Mouse (Mus musculus) midbrain, embryonic 14.5 days (tissue): ENCODE measurements around the gene Mrpl45. TPM values are rescaled to one million over a fixed set of nuclear protein-coding genes. Genes with fewer than 3 reads are reported as not detected.
A peak's percentile ranks its signal among the peaks of the same experiment; 100 is the strongest.

Source experiments
- ATAC-seq: fragments of 200-750 bp; cut with Nextera tagmentation; 2 replicates; pipeline ENCODE4 v1.8.0; 2017; ENCODE audit warnings: moderate number of reproducible peaks, moderate library complexity; ENCODE audit not compliant: low FRiP score, low TSS enrichment
- DNase-seq: peaks from one replicate; pipeline ENCODE4 v3.0.0-alpha.2; 2015
- H3K27ac ChIP-seq: fragments of 300-500 bp; sonication (generic); replicated peaks from 2 replicates; pipeline ENCODE4 v1.5.1; 2014; ENCODE audit warnings: mild to moderate bottlenecking, low read depth, low read length, moderate library complexity
- H3K27me3 ChIP-seq: fragments of 300-500 bp; sonication (generic); 2 replicates; pipeline ENCODE4 v1.6.1; 2014; ENCODE audit warnings: low read length, control low read depth, mixed read lengths; ENCODE audit not compliant: control insufficient read depth, insufficient read depth
- H3K36me3 ChIP-seq: fragments of 300-500 bp; sonication (generic); 2 replicates; pipeline ENCODE4 v1.6.1; 2014; ENCODE audit warnings: low read length, control low read depth; ENCODE audit not compliant: control insufficient read depth, insufficient read depth
- H3K4me1 ChIP-seq: fragments of 300-500 bp; sonication (generic); 2 replicates; pipeline ENCODE4 v1.6.1; 2014; ENCODE audit warnings: mild to moderate bottlenecking, antibody characterized with exemption, low read length, control low read depth; ENCODE audit not compliant: control insufficient read depth, insufficient read depth
- H3K4me2 ChIP-seq: fragments of 300-500 bp; sonication (generic); 2 replicates; pipeline ENCODE4 v1.6.1; 2014; ENCODE audit warnings: mild to moderate bottlenecking, low read length, moderate library complexity
- H3K4me3 ChIP-seq: fragments of 300-500 bp; sonication (generic); replicated peaks from 2 replicates; pipeline ENCODE4 v1.5.1; 2014; ENCODE audit warnings: low read depth, low read length
- H3K9ac ChIP-seq: fragments of 300-500 bp; sonication (generic); replicated peaks from 2 replicates; pipeline ENCODE4 v1.6.1; 2014; ENCODE audit warnings: mild to moderate bottlenecking, low read length, moderate library complexity
- H3K9me3 ChIP-seq: fragments of 300-500 bp; sonication (generic); 2 replicates; pipeline ENCODE4 v1.6.1; 2016; ENCODE audit warnings: low read length, control low read depth, mixed read lengths; ENCODE audit not compliant: control insufficient read depth
- WGBS: fragments of 180-500 bp; shearing (Covaris S2); extraction: QIAGEN DNeasy Blood & Tissue Kit; methylation state at CpG from one replicate; pipeline ENCODE4 v1.1.7; 2014; 5-methylcytosine and 5-hydroxymethylcytosine counted together
- polyA plus RNA-seq: library from polyadenylated mRNA; unstranded; fragments of >200 nt; fragmentation: Nextera tagmentation; extraction: Ambion mirVana; gene quantifications from 2 replicates; pipeline ENCODE4 v1.2.1, GENCODE M21; 2014

Gene Mrpl45
- polyA plus RNA-seq, 1 experiment from 2014 or later: 39.4 TPM

GRCm38 (mm10) chr11:97334400-97334799 lies 18.9 kb downstream of the Mrpl45 start:
- Histone ChIP-seq H3K4me2 (no peak overlapping the region), H3K27me3 (no peaks in the 10 kb centered on the region), H3K4me3 (no peak overlapping the region), H3K36me3 (peaks cover 11% of the 10 kb centered on the region), H3K9me3 (no peaks in the 10 kb centered on the region), H3K9ac (no peak overlapping the region), H3K27ac (no peak overlapping the region), H3K4me1 (no peaks in the 10 kb centered on the region)
- 83% methylated on average over 9 of the region's 9 CpGs for WGBS
- no peak for DNase-seq
- ATAC-seq: no peak

- no peaks in the 10 kb centered on the region for H3K9me3 ChIP-seq
- H3K4me2 ChIP-seq: no peak overlapping the region
- DNase-seq (no peak), ATAC-seq (no peak)
- 56% methylated on average over 6 of the region's 6 CpGs for WGBS
- no peaks in the 10 kb centered on the region for H3K4me1 ChIP-seq
- no peak overlapping the region for H3K4me3 ChIP-seq
- H3K36me3 ChIP-seq: 0 out of 2 replicates have a peak, but pooled peaks cover 3% of the 10 kb centered on the region
- no peak overlapping the region; the same call in 1 of the 2 replicates for H3K9ac ChIP-seq
- H3K27ac ChIP-seq: no peak overlapping the region
- H3K27me3 ChIP-seq: no peaks in the 10 kb centered on the region
These were observed 20.7 kb downstream of the Mrpl45 start for GRCm38 (mm10) chr11:97336238-97336637.

GRCm38 (mm10) chr11:97336751-97337345 lies 21.3 kb downstream of the Mrpl45 start:
- Histone ChIP-seq H3K27me3 (no peaks in the 10 kb centered on the region), H3K9ac (no peak overlapping the region), H3K4me3 (no peak overlapping the region), H3K4me2 (no peak overlapping the region), H3K9me3 (no peaks in the 10 kb centered on the region), H3K36me3 (no peaks in the 10 kb centered on the region), H3K27ac (no peak overlapping the region), H3K4me1 (no peaks in the 10 kb centered on the region)
- WGBS: 72% methylated on average over 14 of the region's 14 CpGs
- DNase-seq (no peak), ATAC-seq (no peak)

GRCm38 (mm10) chr11:97337363-97337762 lies 21.8 kb downstream of the Mrpl45 start:
- Histone ChIP-seq H3K27ac (no peak overlapping the region), H3K4me2 (no peak overlapping the region), H3K36me3 (no peaks in the 10 kb centered on the region), H3K9me3 (no peaks in the 10 kb centered on the region), H3K27me3 (no peaks in the 10 kb centered on the region), H3K9ac (no peak overlapping the region), H3K4me3 (no peak overlapping the region), H3K4me1 (no peaks in the 10 kb centered on the region)
- DNase-seq: no peak
- 87% methylated on average over 12 of the region's 12 CpGs for WGBS
- ATAC-seq: no peak

GRCm38 (mm10) chr11:97338302-97338976 lies 22.9 kb downstream of the Mrpl45 start:
- Histone ChIP-seq H3K9ac (no peak overlapping the region), H3K27ac (no peak overlapping the region), H3K9me3 (no peaks in the 10 kb centered on the region)

GRCm38 (mm10) chr11:97338977-97339315 lies 23.4 kb downstream of the Mrpl45 start:
- no peak overlapping the region for H3K9ac ChIP-seq
- no peaks in the 10 kb centered on the region for H3K4me1 ChIP-seq
- ATAC-seq (no peak), DNase-seq (peak; percentile 72)
- H3K4me3 ChIP-seq: no peak overlapping the region
- no peaks in the 10 kb centered on the region for H3K27me3 ChIP-seq
- H3K9me3 ChIP-seq: no peaks in the 10 kb centered on the region
- H3K36me3 ChIP-seq: no peaks in the 10 kb centered on the region
- whole genome bisulfite sequencing: 46% methylated on average over 17 of the region's 17 CpGs
- H3K27ac ChIP-seq: no peak overlapping the region
- H3K4me2 ChIP-seq: no peak overlapping the region; the same call in 1 of the 2 replicates

More at GRCm38 (mm10) chr11:97338302-97338976, 22.9 kb downstream of the Mrpl45 start:
- H3K4me1 ChIP-seq: no peaks in the 10 kb centered on the region
- 61% methylated on average over 21 of the region's 21 CpGs for WGBS
- no peaks in the 10 kb centered on the region for H3K27me3 ChIP-seq
- H3K4me2 ChIP-seq: no peak overlapping the region; the same call in 1 of the 2 replicates
- no peak overlapping the region for H3K4me3 ChIP-seq
- no peak for DNase-seq
- no peaks in the 10 kb centered on the region for H3K36me3 ChIP-seq
- no peak for ATAC-seq

GRCm38 (mm10) chr11:97343175-97343574 lies 27.7 kb downstream of the Mrpl45 start:
- Histone ChIP-seq H3K9ac (no peak overlapping the region), H3K9me3 (no peaks in the 10 kb centered on the region), H3K4me3 (no peak overlapping the region), H3K4me2 (no peak overlapping the region), H3K36me3 (no peaks in the 10 kb centered on the region), H3K27me3 (no peaks in the 10 kb centered on the region), H3K27ac (no peak overlapping the region), H3K4me1 (no peaks in the 10 kb centered on the region)
- WGBS: 43% methylated on average over 8 of the region's 8 CpGs
- no peak for ATAC-seq
- DNase-seq: no peak

- no peak overlapping the region for H3K4me2 ChIP-seq
- DNase-seq (no peak), ATAC-seq (no peak)
- H3K4me3 ChIP-seq: no peak overlapping the region
- no peaks in the 10 kb centered on the region for H3K9me3 ChIP-seq
- H3K36me3 ChIP-seq: no peaks in the 10 kb centered on the region
- no peak overlapping the region for H3K9ac ChIP-seq
- no peaks in the 10 kb centered on the region for H3K27me3 ChIP-seq
- no peak overlapping the region for H3K27ac ChIP-seq
- 26% methylated on average over 17 of the region's 17 CpGs for WGBS
- H3K4me1 ChIP-seq: no peaks in the 10 kb centered on the region
These were observed 28.1 kb downstream of the Mrpl45 start for GRCm38 (mm10) chr11:97343619-97344018.

- H3K9me3 ChIP-seq: no peaks in the 10 kb centered on the region
- H3K4me1 ChIP-seq: peaks cover 10% of the 10 kb centered on the region
- WGBS: 85% methylated on average over 10 of the region's 10 CpGs
- H3K27me3 ChIP-seq: no peaks in the 10 kb centered on the region
- no peak overlapping the region for H3K4me2 ChIP-seq
- no peaks in the 10 kb centered on the region for H3K36me3 ChIP-seq
- no peak overlapping the region for H3K27ac ChIP-seq
- ATAC-seq: no peak
- H3K4me3 ChIP-seq: no peak overlapping the region
- no peak overlapping the region for H3K9ac ChIP-seq
- DNase-seq: no peak
These were observed 29.9 kb downstream of the Mrpl45 start for GRCm38 (mm10) chr11:97345446-97345845.
